Mouse (Mus musculus): Measurements from ENCODE around the gene Nhs. TPM values are rescaled to one million over a fixed set of nuclear protein-coding genes. Genes with fewer than 3 reads are reported as not detected.

Nhs gene
- polyA plus RNA-seq, 2 experiments: 2.4 to 3.9 TPM

GRCm38 (mm10) chrX:162003818-162004217, 155.7 kb downstream of the Nhs start:
- TF ChIP-seq POLR2A (IDR thresholded peaks at IDR 0.05; ENCODE audit: borderline replicate concordance, extremely low read depth, insufficient read depth, insufficient read length): no peak
- no peak overlapping the region for H3K27ac ChIP-seq (replicated peaks; ENCODE audit: low read depth, low read length)
- H3K27me3 ChIP-seq (ENCODE audit: control insufficient read depth, insufficient read depth, low read length): 0 out of 2 replicates have a peak, but pooled peaks cover 6% of the 10 kb centered on the region
- H3K4me1 ChIP-seq (ENCODE audit: control insufficient read depth, insufficient read depth, low read length): no peaks in the 10 kb centered on the region
- H3K9me3 ChIP-seq (ENCODE audit: control insufficient read depth, low read length): no peaks in the 10 kb centered on the region
- ATAC-seq (ENCODE audit: low FRiP score, low read depth) (no peak), DNase-seq (ENCODE audit: low spot score) (no peak)
- no peaks in the 10 kb centered on the region for H3K36me3 ChIP-seq (ENCODE audit: control insufficient read depth, insufficient read depth, low read length)
- no peak overlapping the region for H3K4me3 ChIP-seq (replicated peaks; ENCODE audit: low read length)
- no peak overlapping the region for H3K4me2 ChIP-seq (replicated peaks; ENCODE audit: low read depth, low read length, severe bottlenecking)
- no peak overlapping the region for H3K9ac ChIP-seq (ENCODE audit: low read depth, low read length, severe bottlenecking)
- WGBS: 74% methylated on average over 1 of the region's 1 CpGs

GRCm38 (mm10) chrX:161998876-161999275, 160.7 kb downstream of the Nhs start:
- H3K9ac ChIP-seq (ENCODE audit: low read depth, low read length, severe bottlenecking): no peak overlapping the region

GRCm38 (mm10) chrX:161997170-161997795, 162.2 kb downstream of the Nhs start:
- H3K9me3 ChIP-seq (ENCODE audit: control insufficient read depth, low read length): no peaks in the 10 kb centered on the region
- no peaks in the 10 kb centered on the region for H3K4me1 ChIP-seq (ENCODE audit: control insufficient read depth, insufficient read depth, low read length)
- ATAC-seq (ENCODE audit: low FRiP score, low read depth): no peak
- H3K4me2 ChIP-seq (replicated peaks; ENCODE audit: low read depth, low read length, severe bottlenecking): no peak overlapping the region
- no peak overlapping the region for H3K4me3 ChIP-seq (replicated peaks; ENCODE audit: low read length)
- no peaks in the 10 kb centered on the region for H3K36me3 ChIP-seq (ENCODE audit: control insufficient read depth, insufficient read depth, low read length)
- no peak overlapping the region; the same call in 1 of the 2 replicates for H3K27ac ChIP-seq (replicated peaks; ENCODE audit: low read depth, low read length)
- peak; percentile 5 for DNase-seq (ENCODE audit: low spot score)
- WGBS: 39% methylated on average over 2 of the region's 2 CpGs
- no peak for TF ChIP-seq POLR2A (IDR thresholded peaks at IDR 0.05; ENCODE audit: borderline replicate concordance, extremely low read depth, insufficient read depth, insufficient read length)
- H3K9ac ChIP-seq (ENCODE audit: low read depth, low read length, severe bottlenecking): no peak overlapping the region
- 0 out of 2 replicates have a peak, but pooled peaks cover 3% of the 10 kb centered on the region for H3K27me3 ChIP-seq (ENCODE audit: control insufficient read depth, insufficient read depth, low read length)

More at GRCm38 (mm10) chrX:161998876-161999275, 160.7 kb downstream of the Nhs start:
- Histone ChIP-seq H3K36me3 (ENCODE audit: control insufficient read depth, insufficient read depth, low read length) (no peaks in the 10 kb centered on the region), H3K4me2 (replicated peaks; ENCODE audit: low read depth, low read length, severe bottlenecking) (no peak overlapping the region), H3K27ac (replicated peaks; ENCODE audit: low read depth, low read length) (no peak overlapping the region), H3K9me3 (ENCODE audit: control insufficient read depth, low read length) (no peaks in the 10 kb centered on the region), H3K4me1 (ENCODE audit: control insufficient read depth, insufficient read depth, low read length) (no peaks in the 10 kb centered on the region), H3K4me3 (replicated peaks; ENCODE audit: low read length) (no peak overlapping the region), H3K27me3 (ENCODE audit: control insufficient read depth, insufficient read depth, low read length) (0 out of 2 replicates have a peak, but pooled peaks cover 3% of the 10 kb centered on the region)
- WGBS: 73% methylated on average over 3 of the region's 3 CpGs
- DNase-seq (ENCODE audit: low spot score) (no peak), ATAC-seq (ENCODE audit: low FRiP score, low read depth) (no peak)
- TF ChIP-seq POLR2A (IDR thresholded peaks at IDR 0.05; ENCODE audit: borderline replicate concordance, extremely low read depth, insufficient read depth, insufficient read length): no peak

GRCm38 (mm10) chrX:161990171-161990570, 169.4 kb downstream of the Nhs start:
- DNase-seq (ENCODE audit: low spot score): no peak

GRCm38 (mm10) chrX:161984961-161985360, 174.6 kb downstream of the Nhs start:
- Histone ChIP-seq H3K4me3 (replicated peaks; ENCODE audit: low read length) (no peak overlapping the region), H3K4me1 (ENCODE audit: control insufficient read depth, insufficient read depth, low read length) (no peaks in the 10 kb centered on the region), H3K36me3 (ENCODE audit: control insufficient read depth, insufficient read depth, low read length) (no peaks in the 10 kb centered on the region), H3K4me2 (replicated peaks; ENCODE audit: low read depth, low read length, severe bottlenecking) (no peak overlapping the region), H3K9ac (ENCODE audit: low read depth, low read length, severe bottlenecking) (no peak overlapping the region), H3K27ac (replicated peaks; ENCODE audit: low read depth, low read length) (no peak overlapping the region), H3K27me3 (ENCODE audit: control insufficient read depth, insufficient read depth, low read length) (0 out of 2 replicates have a peak, but pooled peaks cover 4% of the 10 kb centered on the region), H3K9me3 (ENCODE audit: control insufficient read depth, low read length) (no peaks in the 10 kb centered on the region)
- DNase-seq (ENCODE audit: low spot score): no peak
- ATAC-seq (ENCODE audit: low FRiP score, low read depth): no peak
- WGBS: 70% methylated on average over 6 of the region's 6 CpGs
- TF ChIP-seq POLR2A (IDR thresholded peaks at IDR 0.05; ENCODE audit: borderline replicate concordance, extremely low read depth, insufficient read depth, insufficient read length): no peak

More at GRCm38 (mm10) chrX:161990171-161990570, 169.4 kb downstream of the Nhs start:
- Histone ChIP-seq H3K27me3 (ENCODE audit: control insufficient read depth, insufficient read depth, low read length) (0 out of 2 replicates have a peak, but pooled peaks cover 4% of the 10 kb centered on the region), H3K4me3 (replicated peaks; ENCODE audit: low read length) (no peak overlapping the region), H3K27ac (replicated peaks; ENCODE audit: low read depth, low read length) (no peak overlapping the region), H3K9me3 (ENCODE audit: control insufficient read depth, low read length) (no peaks in the 10 kb centered on the region), H3K4me2 (replicated peaks; ENCODE audit: low read depth, low read length, severe bottlenecking) (no peak overlapping the region), H3K9ac (ENCODE audit: low read depth, low read length, severe bottlenecking) (no peak overlapping the region), H3K36me3 (ENCODE audit: control insufficient read depth, insufficient read depth, low read length) (no peaks in the 10 kb centered on the region), H3K4me1 (ENCODE audit: control insufficient read depth, insufficient read depth, low read length) (no peaks in the 10 kb centered on the region)
- 81% methylated on average over 1 of the region's 1 CpGs for WGBS
- ATAC-seq (ENCODE audit: low FRiP score, low read depth): no peak
- TF ChIP-seq POLR2A (IDR thresholded peaks at IDR 0.05; ENCODE audit: borderline replicate concordance, extremely low read depth, insufficient read depth, insufficient read length): no peak
